Mouse (Mus musculus): ENCODE data around the gene Orc4. TPM values are rescaled to one million over a fixed set of nuclear protein-coding genes. Genes with fewer than 3 reads are reported as not detected.
A peak's percentile ranks its signal among the peaks of the same experiment; 100 is the strongest.

The Orc4 gene
- polyA plus RNA-seq (2016; fragmentation: Nextera tagmentation; extraction: Ambion mirVana) = 129 and 135 TPM in 2 replicates

GRCm38 (mm10) chr2:48950252-48950315 lies at the start of gene Orc4:
Gene Orc4, minus strand, starts transcription at chr2:48950277.
- no peak for ATAC-seq (ENCODE audit: insufficient number of reproducible peaks, insufficient read depth, low FRiP score, low TSS enrichment, low read depth)
- Histone ChIP-seq H3K9ac (replicated peaks) (peak within 1 kb of the TSS; percentile 88), H3K4me2 (peak within 1 kb of the TSS; percentile 69), H3K27ac (peak within 1 kb of the TSS; percentile 95), H3K36me3 (no peaks in the 10 kb centered on the region), H3K9me3 (no peaks in the 10 kb centered on the region), H3K4me3 (replicated peaks) (peak within 1 kb of the TSS; percentile 72), H3K27me3 (no peaks in the 10 kb centered on the region), H3K4me1 (replicated peaks) (peaks cover 8% of the 10 kb centered on the region)
- 0% methylated on average over 2 of the region's 2 CpGs for WGBS

GRCm38 (mm10) chr2:48990322-48990721 lies 40.2 kb upstream of the Orc4 start:
- Histone ChIP-seq H3K9ac (replicated peaks) (no peak overlapping the region), H3K4me3 (replicated peaks) (no peak overlapping the region), H3K27me3 (no peaks in the 10 kb centered on the region), H3K27ac (no peak overlapping the region), H3K36me3 (0 out of 2 replicates have a peak, but pooled peaks cover 3% of the 10 kb centered on the region), H3K4me1 (replicated peaks) (no peaks in the 10 kb centered on the region), H3K4me2 (no peak overlapping the region), H3K9me3 (no peaks in the 10 kb centered on the region)
- no peak for ATAC-seq (ENCODE audit: insufficient number of reproducible peaks, insufficient read depth, low FRiP score, low TSS enrichment, low read depth)
- WGBS = 91% methylated on average over 3 of the region's 3 CpGs

DNA sequence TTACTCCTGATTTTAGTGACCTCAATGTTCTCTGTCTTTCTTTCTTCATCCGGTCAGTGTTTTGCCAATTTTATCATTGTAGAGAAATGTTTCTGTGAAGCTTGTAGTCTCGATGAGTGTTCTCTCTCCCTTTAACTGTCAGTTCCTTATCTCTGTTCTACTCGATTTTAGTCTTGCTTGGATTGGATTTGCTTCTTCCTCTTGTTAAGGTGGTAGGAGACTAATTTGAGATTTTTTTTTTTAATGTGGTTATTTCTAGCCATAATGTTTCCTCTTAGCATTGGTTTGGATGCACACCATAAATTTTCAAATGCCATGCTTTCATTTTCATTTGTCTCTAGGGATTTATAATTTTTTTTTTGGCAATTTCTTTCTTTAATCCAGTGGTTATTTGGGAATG lies 28.8 kb upstream of the Orc4 start:
- Histone ChIP-seq H3K27me3 (no peaks in the 10 kb centered on the region), H3K4me3 (replicated peaks) (no peak overlapping the region), H3K4me2 (no peak overlapping the region), H3K27ac (no peak overlapping the region), H3K36me3 (0 out of 2 replicates have a peak, but pooled peaks cover 4% of the 10 kb centered on the region), H3K9me3 (no peaks in the 10 kb centered on the region), H3K9ac (replicated peaks) (no peak overlapping the region), H3K4me1 (replicated peaks) (no peaks in the 10 kb centered on the region)
- no peak for ATAC-seq (ENCODE audit: insufficient number of reproducible peaks, insufficient read depth, low FRiP score, low TSS enrichment, low read depth)
- WGBS = 83% methylated on average over 3 of the region's 3 CpGs

GRCm38 (mm10) chr2:48956591-48956990 lies 6.5 kb upstream of the Orc4 start:
- Histone ChIP-seq H3K27me3 (no peaks in the 10 kb centered on the region), H3K27ac (no peak overlapping the region), H3K4me1 (replicated peaks) (0 out of 2 replicates have a peak, but pooled peaks cover 4% of the 10 kb centered on the region), H3K36me3 (no peaks in the 10 kb centered on the region), H3K4me3 (replicated peaks) (no peak overlapping the region), H3K9ac (replicated peaks) (no peak overlapping the region), H3K9me3 (no peaks in the 10 kb centered on the region), H3K4me2 (no peak overlapping the region)
- ATAC-seq (ENCODE audit: insufficient number of reproducible peaks, insufficient read depth, low FRiP score, low TSS enrichment, low read depth) = no peak
- WGBS = 55% methylated on average over 3 of the region's 3 CpGs

GRCm38 (mm10) chr2:48950316-48950880 lies 321 bp upstream of the Orc4 start:
- Histone ChIP-seq H3K36me3 (no peaks in the 10 kb centered on the region), H3K4me2 (peak overlapping the region; percentile 69), H3K9me3 (no peaks in the 10 kb centered on the region), H3K27ac (peak overlapping the region; percentile 95), H3K4me1 (replicated peaks) (peaks cover 8% of the 10 kb centered on the region), H3K4me3 (replicated peaks) (peak overlapping the region; percentile 72), H3K9ac (replicated peaks) (peak overlapping the region; percentile 76), H3K27me3 (no peaks in the 10 kb centered on the region)
- ATAC-seq (ENCODE audit: insufficient number of reproducible peaks, insufficient read depth, low FRiP score, low TSS enrichment, low read depth) = no peak
- WGBS = 8% methylated on average over 6 of the region's 6 CpGs

DNA sequence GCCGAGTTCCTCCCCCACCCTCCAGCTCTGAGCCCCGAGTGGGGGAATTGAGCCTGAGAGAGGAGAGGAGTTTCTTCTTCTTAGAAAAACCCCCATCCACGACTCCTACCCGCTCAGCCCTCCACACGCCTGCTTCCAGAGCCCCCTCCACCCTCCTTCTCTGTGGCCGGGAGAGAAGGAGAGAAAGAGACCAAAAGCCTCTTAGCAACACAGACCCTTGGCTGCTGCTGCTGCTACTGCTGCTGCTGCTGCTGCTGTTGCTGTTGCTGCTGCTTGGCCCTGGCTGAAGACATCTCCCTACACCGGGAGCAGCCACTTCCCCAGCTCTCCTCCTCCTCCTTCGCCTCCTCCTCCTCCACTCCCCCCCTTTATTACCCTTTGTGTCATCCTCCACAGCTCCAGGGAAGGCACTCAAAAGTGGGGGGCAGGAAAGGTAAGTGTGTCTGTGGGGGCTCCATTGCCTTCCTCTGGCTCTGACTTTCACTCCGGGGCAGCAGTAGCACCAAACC lies 280 bp downstream of the Orc4 start:
- H3K36me3 ChIP-seq = no peaks in the 10 kb centered on the region
- peak overlapping the region; percentile 76 for H3K9ac ChIP-seq (replicated peaks)
- WGBS = 0% methylated on average over 9 of the region's 9 CpGs
- peak; percentile 61 for ATAC-seq (ENCODE audit: insufficient number of reproducible peaks, insufficient read depth, low FRiP score, low TSS enrichment, low read depth)
- peak overlapping the region; percentile 69 for H3K4me2 ChIP-seq
- H3K4me1 ChIP-seq (replicated peaks) = peaks cover 8% of the 10 kb centered on the region
- H3K27ac ChIP-seq = peak overlapping the region; percentile 95
- H3K27me3 ChIP-seq = no peaks in the 10 kb centered on the region
- no peaks in the 10 kb centered on the region for H3K9me3 ChIP-seq
- H3K4me3 ChIP-seq (replicated peaks) = peak overlapping the region; percentile 72

- peak within 1 kb of the TSS; percentile 88 for H3K9ac ChIP-seq (replicated peaks)
- under 1% methylated on average over 49 of the region's 49 CpGs for WGBS
- H3K36me3 ChIP-seq = no peaks in the 10 kb centered on the region
- H3K9me3 ChIP-seq = no peaks in the 10 kb centered on the region
- peak within 1 kb of the TSS; percentile 95 for H3K27ac ChIP-seq
- H3K4me2 ChIP-seq = peak within 1 kb of the TSS; percentile 72
- peaks cover 8% of the 10 kb centered on the region for H3K4me1 ChIP-seq (replicated peaks)
- peak within 1 kb of the TSS; percentile 72 for H3K4me3 ChIP-seq (replicated peaks)
- ATAC-seq (ENCODE audit: insufficient number of reproducible peaks, insufficient read depth, low FRiP score, low TSS enrichment, low read depth) = peak; percentile 99
- no peaks in the 10 kb centered on the region for H3K27me3 ChIP-seq
These were observed 1.1 kb downstream of the Orc4 start, which contains the start of gene Mbd5 for GRCm38 (mm10) chr2:48948841-48949584. Gene Mbd5, plus strand, starts transcription at chr2:48949508.

GRCm38 (mm10) chr2:48947761-48948160 lies 2.3 kb downstream of the Orc4 start:
- Histone ChIP-seq H3K4me3 (replicated peaks) (peak overlapping the region; percentile 72), H3K27ac (no peak overlapping the region), H3K36me3 (no peaks in the 10 kb centered on the region), H3K4me1 (replicated peaks) (peaks cover 8% of the 10 kb centered on the region), H3K9ac (replicated peaks) (peak overlapping the region; percentile 88; the same call in 1 of the 2 replicates), H3K4me2 (peak overlapping the region; percentile 72), H3K27me3 (no peaks in the 10 kb centered on the region), H3K9me3 (no peaks in the 10 kb centered on the region)
- no peak for ATAC-seq (ENCODE audit: insufficient number of reproducible peaks, insufficient read depth, low FRiP score, low TSS enrichment, low read depth)
- WGBS = 49% methylated on average over 3 of the region's 3 CpGs

GRCm38 (mm10) chr2:48935058-48935457 lies 15.0 kb downstream of the Orc4 start:
- WGBS = 91% methylated on average over 2 of the region's 2 CpGs

DNA sequence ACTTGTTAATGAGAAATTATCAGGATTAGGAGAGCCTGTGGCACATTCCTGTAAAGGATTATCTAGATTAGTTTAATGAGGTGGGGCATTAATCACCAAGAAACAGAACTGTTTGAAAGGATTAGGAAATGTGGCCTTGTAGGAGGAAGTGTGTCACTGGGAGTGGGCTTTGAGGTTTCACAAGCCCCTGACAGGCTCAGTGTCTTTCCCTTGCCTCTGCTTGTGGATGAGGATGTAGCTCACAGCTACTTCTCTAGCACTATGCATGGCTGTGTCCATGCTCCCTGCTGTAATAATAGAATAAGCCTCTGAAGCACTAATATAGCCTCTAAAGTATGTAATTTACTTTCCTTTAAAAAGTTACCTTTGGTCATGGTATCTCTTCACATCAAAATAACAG lies 34.2 kb downstream of the Orc4 start:
- Histone ChIP-seq H3K36me3 (peaks cover 58% of the 10 kb centered on the region), H3K4me1 (replicated peaks) (no peaks in the 10 kb centered on the region), H3K4me3 (replicated peaks) (no peak overlapping the region), H3K27ac (no peak overlapping the region), H3K9ac (replicated peaks) (no peak overlapping the region), H3K9me3 (no peaks in the 10 kb centered on the region), H3K4me2 (no peak overlapping the region), H3K27me3 (no peaks in the 10 kb centered on the region)
- no peak for ATAC-seq (ENCODE audit: insufficient number of reproducible peaks, insufficient read depth, low FRiP score, low TSS enrichment, low read depth)

More at GRCm38 (mm10) chr2:48935058-48935457, 15.0 kb downstream of the Orc4 start:
- H3K4me1 ChIP-seq (replicated peaks) = no peaks in the 10 kb centered on the region
- H3K36me3 ChIP-seq = peaks cover 31% of the 10 kb centered on the region
- H3K9ac ChIP-seq (replicated peaks) = no peak overlapping the region
- no peak overlapping the region for H3K4me3 ChIP-seq (replicated peaks)
- no peak overlapping the region for H3K27ac ChIP-seq
- no peak for ATAC-seq (ENCODE audit: insufficient number of reproducible peaks, insufficient read depth, low FRiP score, low TSS enrichment, low read depth)
- H3K4me2 ChIP-seq = no peak overlapping the region
- no peaks in the 10 kb centered on the region for H3K9me3 ChIP-seq
- H3K27me3 ChIP-seq = no peaks in the 10 kb centered on the region

GRCm38 (mm10) chr2:48914185-48914584 lies 35.9 kb downstream of the Orc4 start:
- H3K4me3 ChIP-seq (replicated peaks) = no peak overlapping the region
- 82% methylated on average over 1 of the region's 1 CpGs for WGBS

GRCm38 (mm10) chr2:48908866-48909265 lies 41.2 kb downstream of the Orc4 start:
- H3K36me3 ChIP-seq = peaks cover 48% of the 10 kb centered on the region
- WGBS = 63% methylated on average over 2 of the region's 2 CpGs
- no peak for ATAC-seq (ENCODE audit: insufficient number of reproducible peaks, insufficient read depth, low FRiP score, low TSS enrichment, low read depth)

More at GRCm38 (mm10) chr2:48914185-48914584, 35.9 kb downstream of the Orc4 start:
- no peaks in the 10 kb centered on the region for H3K9me3 ChIP-seq
- H3K36me3 ChIP-seq = peaks cover 50% of the 10 kb centered on the region
- no peak overlapping the region for H3K9ac ChIP-seq (replicated peaks)
- no peak for ATAC-seq (ENCODE audit: insufficient number of reproducible peaks, insufficient read depth, low FRiP score, low TSS enrichment, low read depth)
- no peak overlapping the region for H3K27ac ChIP-seq
- H3K27me3 ChIP-seq = no peaks in the 10 kb centered on the region
- no peaks in the 10 kb centered on the region for H3K4me1 ChIP-seq (replicated peaks)
- no peak overlapping the region for H3K4me2 ChIP-seq

More at GRCm38 (mm10) chr2:48908866-48909265, 41.2 kb downstream of the Orc4 start:
- Histone ChIP-seq H3K4me3 (replicated peaks) (no peak overlapping the region), H3K9ac (replicated peaks) (no peak overlapping the region), H3K9me3 (no peaks in the 10 kb centered on the region), H3K4me2 (no peak overlapping the region), H3K27ac (no peak overlapping the region), H3K4me1 (replicated peaks) (no peaks in the 10 kb centered on the region), H3K27me3 (no peaks in the 10 kb centered on the region)
